Mouse (Mus musculus) stomach, postnatal 0 days (tissue): ENCODE data around the gene Atp13a4.

ENCODE experiments used
- CTCF ChIP-seq: IDR thresholded peaks from 2 replicates; pipeline ENCODE4 v1.5.1; 2016; ENCODE audit warnings: antibody characterized with exemption, low read depth, mild to moderate bottlenecking, moderate library complexity
- EP300 ChIP-seq: optimal IDR thresholded peaks from 2 replicates; pipeline ENCODE3; 2016; ENCODE audit warnings: antibody characterized with exemption

GRCm38 (mm10) chr16:29574013-29574412 lies 29.3 kb upstream of the Atp13a4 start:
- no peak for TF ChIP-seq CTCF
- TF ChIP-seq EP300 = no peak
